Mouse (Mus musculus) T-helper 17 cell (primary cell): ENCODE results near the gene Adam29.

Source experiments
- in situ Hi-C, 2 experiments: fragments of 300-600 bp; cut with MboI, MseI; formaldehyde crosslinking; loops; 1 replicate in 1 of 2; 2 replicates in 1 of 2; pipeline ENCODE4 v1.15.1; 2025; ENCODE audit warnings: high pct_unique_total_duplicates in 2 of 2

The Adam29 gene

GRCm38 (mm10) chr8:55906848-55907247 lies at the start of gene Adam29:
Gene Adam29, minus strand, starts transcription at chr8:55906948.
- in situ Hi-C loops = no loop called here

- in situ Hi-C loops = no loop called here
These were observed 33.8 kb upstream of the Adam29 start for GRCm38 (mm10) chr8:55940526-55940880.

- in situ Hi-C loops = no loop called here
These were observed 33.2 kb upstream of the Adam29 start, which contains the start of gene Glra3 for GRCm38 (mm10) chr8:55939870-55940525. Gene Glra3, plus strand, starts transcription at chr8:55940460.
